Mouse (Mus musculus): ENCODE data around the gene Gm17581. TPM values are rescaled to one million over a fixed set of nuclear protein-coding genes. Genes with fewer than 3 reads are reported as not detected.
"Not testable (repeated sequence)": the region's sequence is repeated elsewhere in the genome, so short reads cannot be mapped to it uniquely, and the experiment has no call there.

Gm17581 gene
- not detected in 2 replicates for polyA plus RNA-seq (2016; fragmentation: Nextera tagmentation; extraction: Ambion mirVana)

GRCm38 (mm10) chr2:155735766-155736165 lies at the start of gene Gm17581:
Gene Gm17581 (minus strand): TSS chr2:155735866.
- H3K4me3 ChIP-seq; ATAC-seq (ENCODE audit: low FRiP score, low read depth); H3K4me1 ChIP-seq; H3K9ac ChIP-seq (replicated peaks); H3K4me2 ChIP-seq (replicated peaks); H3K9me3 ChIP-seq; H3K36me3 ChIP-seq; H3K27me3 ChIP-seq; H3K27ac ChIP-seq (replicated peaks): not testable (repeated sequence)
- WGBS: 83% methylated on average over 5 of the region's 5 CpGs

GRCm38 (mm10) chr2:155784534-155784933 lies 48.9 kb upstream of the Gm17581 start:
- H3K27ac ChIP-seq (replicated peaks): no peak overlapping the region
- H3K9ac ChIP-seq (replicated peaks): no peak overlapping the region
- no peak for ATAC-seq (ENCODE audit: low FRiP score, low read depth)
- H3K9me3 ChIP-seq: no peaks in the 10 kb centered on the region
- no peaks in the 10 kb centered on the region for H3K27me3 ChIP-seq
- 87% methylated on average over 6 of the region's 6 CpGs for WGBS
- H3K36me3 ChIP-seq: no peaks in the 10 kb centered on the region
- H3K4me2 ChIP-seq (replicated peaks): no peak overlapping the region
- no peak overlapping the region for H3K4me3 ChIP-seq
- H3K4me1 ChIP-seq: no peaks in the 10 kb centered on the region

GRCm38 (mm10) chr2:155779506-155779905 lies 43.8 kb upstream of the Gm17581 start:
- 90% methylated on average over 3 of the region's 3 CpGs for WGBS
- no peak overlapping the region for H3K9ac ChIP-seq (replicated peaks)
- H3K27ac ChIP-seq (replicated peaks): no peak overlapping the region
- H3K4me3 ChIP-seq: no peak overlapping the region
- no peak for ATAC-seq (ENCODE audit: low FRiP score, low read depth)
- H3K36me3 ChIP-seq: no peaks in the 10 kb centered on the region
- peaks cover 29% of the 10 kb centered on the region for H3K27me3 ChIP-seq
- no peaks in the 10 kb centered on the region for H3K9me3 ChIP-seq
- H3K4me2 ChIP-seq (replicated peaks): no peak overlapping the region
- H3K4me1 ChIP-seq: peaks cover 14% of the 10 kb centered on the region

- Histone ChIP-seq H3K9ac (replicated peaks) (no peak overlapping the region), H3K27ac (replicated peaks) (no peak overlapping the region), H3K4me2 (replicated peaks) (no peak overlapping the region), H3K36me3 (no peaks in the 10 kb centered on the region), H3K4me1 (peaks cover 14% of the 10 kb centered on the region), H3K4me3 (no peak overlapping the region), H3K9me3 (no peaks in the 10 kb centered on the region), H3K27me3 (peaks cover 33% of the 10 kb centered on the region)
- WGBS: 71% methylated on average over 6 of the region's 7 CpGs
- ATAC-seq (ENCODE audit: low FRiP score, low read depth): no peak
These were observed 43.4 kb upstream of the Gm17581 start for GRCm38 (mm10) chr2:155779066-155779465.

GRCm38 (mm10) chr2:155778004-155778403 lies 42.3 kb upstream of the Gm17581 start:
- Histone ChIP-seq H3K4me2 (replicated peaks) (no peak overlapping the region), H3K27me3 (peaks cover 44% of the 10 kb centered on the region), H3K4me1 (peaks cover 14% of the 10 kb centered on the region), H3K9ac (replicated peaks) (no peak overlapping the region), H3K27ac (replicated peaks) (no peak overlapping the region), H3K4me3 (no peak overlapping the region), H3K36me3 (no peaks in the 10 kb centered on the region), H3K9me3 (no peaks in the 10 kb centered on the region)
- WGBS: 75% methylated on average over 6 of the region's 6 CpGs
- no peak for ATAC-seq (ENCODE audit: low FRiP score, low read depth)

GRCm38 (mm10) chr2:155777688-155777985 lies 42.0 kb upstream of the Gm17581 start:
- H3K4me1 ChIP-seq: peaks cover 14% of the 10 kb centered on the region
- WGBS: 74% methylated on average over 4 of the region's 4 CpGs
- no peak overlapping the region for H3K4me3 ChIP-seq
- H3K9me3 ChIP-seq: no peaks in the 10 kb centered on the region
- H3K36me3 ChIP-seq: no peaks in the 10 kb centered on the region
- no peak for ATAC-seq (ENCODE audit: low FRiP score, low read depth)
- H3K9ac ChIP-seq (replicated peaks): no peak overlapping the region
- peaks cover 47% of the 10 kb centered on the region for H3K27me3 ChIP-seq
- no peak overlapping the region for H3K4me2 ChIP-seq (replicated peaks)
- no peak overlapping the region for H3K27ac ChIP-seq (replicated peaks)

GRCm38 (mm10) chr2:155776824-155777687 lies 41.4 kb upstream of the Gm17581 start:
- H3K4me2 ChIP-seq (replicated peaks): no peak overlapping the region
- WGBS: 74% methylated on average over 10 of the region's 10 CpGs
- no peak overlapping the region for H3K9ac ChIP-seq (replicated peaks)
- no peaks in the 10 kb centered on the region for H3K36me3 ChIP-seq
- peaks cover 14% of the 10 kb centered on the region for H3K4me1 ChIP-seq
- H3K9me3 ChIP-seq: no peaks in the 10 kb centered on the region
- H3K27ac ChIP-seq (replicated peaks): no peak overlapping the region
- H3K27me3 ChIP-seq: peaks cover 53% of the 10 kb centered on the region
- no peak overlapping the region for H3K4me3 ChIP-seq
- no peak for ATAC-seq (ENCODE audit: low FRiP score, low read depth)

- peak overlapping the region; percentile 80 for H3K4me3 ChIP-seq
- no peaks in the 10 kb centered on the region for H3K36me3 ChIP-seq
- WGBS: 1% methylated on average over 38 of the region's 44 CpGs
- peak; percentile 88 for ATAC-seq (ENCODE audit: low FRiP score, low read depth)
- H3K9me3 ChIP-seq: no peaks in the 10 kb centered on the region
- peak overlapping the region; percentile 88 for H3K9ac ChIP-seq (replicated peaks)
- peak overlapping the region; percentile 82 for H3K4me2 ChIP-seq (replicated peaks)
- peaks cover 14% of the 10 kb centered on the region for H3K4me1 ChIP-seq
- H3K27ac ChIP-seq (replicated peaks): peak overlapping the region; percentile 83
- H3K27me3 ChIP-seq: peaks cover 54% of the 10 kb centered on the region
These were observed 40.1 kb upstream of the Gm17581 start for GRCm38 (mm10) chr2:155775685-155776263.

- Histone ChIP-seq H3K4me1 (peaks cover 14% of the 10 kb centered on the region), H3K36me3 (no peaks in the 10 kb centered on the region), H3K27me3 (peaks cover 54% of the 10 kb centered on the region), H3K4me2 (replicated peaks) (peak within 1 kb of the TSS; percentile 82), H3K4me3 (peak within 1 kb of the TSS; percentile 80), H3K9ac (replicated peaks) (peak within 1 kb of the TSS; percentile 88), H3K9me3 (no peaks in the 10 kb centered on the region), H3K27ac (replicated peaks) (peak within 1 kb of the TSS; percentile 83)
- no peak for ATAC-seq (ENCODE audit: low FRiP score, low read depth)
- 2% methylated on average over 76 of the region's 100 CpGs for WGBS
These were observed 39.4 kb upstream of the Gm17581 start, which contains the start of gene Mmp24 for GRCm38 (mm10) chr2:155774927-155775684. Gene Mmp24 (plus strand): TSS chr2:155775342.

GRCm38 (mm10) chr2:155774261-155774926 lies 38.7 kb upstream of the Gm17581 start:
- Histone ChIP-seq H3K4me2 (replicated peaks) (peak overlapping the region; percentile 82), H3K9me3 (no peaks in the 10 kb centered on the region), H3K36me3 (no peaks in the 10 kb centered on the region), H3K4me1 (peaks cover 14% of the 10 kb centered on the region), H3K9ac (replicated peaks) (peak overlapping the region; percentile 43; the same call in 1 of the 2 replicates), H3K27me3 (peaks cover 54% of the 10 kb centered on the region), H3K4me3 (peak overlapping the region; percentile 80), H3K27ac (replicated peaks) (no peak overlapping the region)
- ATAC-seq (ENCODE audit: low FRiP score, low read depth): no peak
- WGBS: 71% methylated on average over 11 of the region's 11 CpGs

- 71% methylated on average over 4 of the region's 4 CpGs for WGBS
- H3K27ac ChIP-seq (replicated peaks): no peak overlapping the region
- no peak overlapping the region for H3K9ac ChIP-seq (replicated peaks)
- H3K4me2 ChIP-seq (replicated peaks): no peak overlapping the region
- H3K36me3 ChIP-seq: no peaks in the 10 kb centered on the region
- no peaks in the 10 kb centered on the region for H3K9me3 ChIP-seq
- H3K4me3 ChIP-seq: no peak overlapping the region
- H3K4me1 ChIP-seq: peaks cover 9% of the 10 kb centered on the region
- H3K27me3 ChIP-seq: peaks cover 50% of the 10 kb centered on the region
- ATAC-seq (ENCODE audit: low FRiP score, low read depth): no peak
These were observed 38.0 kb upstream of the Gm17581 start for GRCm38 (mm10) chr2:155773664-155774063.
